Mouse (Mus musculus) kidney, adult 11 months (tissue): Measurements from ENCODE around the gene Xlr5a.
"Not testable (repeated sequence)": the region's sequence is repeated elsewhere in the genome, so short reads cannot be mapped to it uniquely, and the experiment has no call there.

Experiments
- DNase-seq: peaks from one replicate; pipeline ENCODE4 v3.0.0; 2022

Xlr5a gene

DNA sequence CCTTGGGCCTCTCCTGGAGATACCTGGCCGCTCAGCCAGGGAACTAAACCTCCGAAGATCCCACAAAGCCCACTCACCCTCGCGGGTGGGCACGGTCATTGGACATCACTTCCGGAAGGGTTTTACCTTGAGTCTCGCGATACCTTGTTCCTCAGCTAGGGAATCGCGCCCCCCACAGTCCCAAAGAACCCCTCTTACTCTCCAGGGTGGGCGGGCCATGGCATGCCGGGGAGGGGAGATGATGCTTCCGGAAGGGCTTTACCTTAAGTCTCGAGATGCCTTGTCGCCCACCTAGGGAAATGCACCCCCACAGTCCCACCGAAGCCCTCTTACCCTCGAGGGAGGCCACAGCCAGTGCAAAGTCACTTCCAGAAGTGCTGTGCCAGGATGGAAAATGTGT is at the start of gene Xlr5a, which contains the start of gene Xlr5c:
TSS of gene Xlr5a (minus strand) at position 101 of the 400 bp plus-strand sequence.
TSS of gene Xlr5c (minus strand) at position 101 of the 400 bp plus-strand sequence.
- not testable (repeated sequence) for DNase-seq

GRCm38 (mm10) chrX:73342483-73342895 is 49.7 kb upstream of the Xlr5a start, which contains the start of gene Zfp275:
Zfp275 (plus strand) TSS chrX:73342621.
- DNase-seq, result peak; percentile 67

DNA sequence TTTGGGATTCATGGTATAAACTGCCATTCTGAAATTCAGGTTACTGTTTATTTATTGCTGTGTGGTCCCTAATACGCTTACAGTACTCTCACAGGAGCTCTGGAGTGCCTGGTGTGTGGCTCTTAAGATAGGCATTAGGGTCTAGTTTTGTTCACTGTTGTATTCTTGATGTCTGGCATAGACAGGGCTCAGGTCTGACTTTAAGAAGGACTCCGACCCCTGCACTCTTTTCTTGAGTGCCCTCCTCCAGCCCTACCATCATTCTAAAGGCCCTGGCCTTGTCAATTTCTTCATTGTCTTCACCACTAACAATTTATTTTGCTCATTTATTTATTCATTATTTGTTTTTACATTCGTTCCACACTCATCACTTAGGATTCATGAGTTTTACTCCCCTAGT is 49.3 kb upstream of the Xlr5a start:
- DNase-seq, result no peak

DNA sequence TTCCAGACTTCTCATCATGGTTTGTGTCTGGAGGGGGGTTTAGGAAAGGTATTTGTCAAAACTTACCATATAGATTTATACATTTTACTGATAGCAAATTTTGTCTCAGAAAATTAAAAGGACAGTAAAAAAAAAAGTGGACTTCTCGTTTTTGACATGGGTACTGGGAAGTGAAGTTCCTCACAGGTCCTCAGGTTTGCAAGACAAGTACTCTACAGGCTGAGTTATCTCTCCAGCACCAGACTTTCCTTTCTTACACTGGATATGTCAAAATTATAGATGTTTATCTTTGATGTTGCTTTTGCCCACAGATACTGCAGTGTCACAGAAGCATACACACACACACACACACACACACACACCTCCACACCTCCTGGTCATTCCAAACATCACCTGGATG is 48.7 kb upstream of the Xlr5a start:
- DNase-seq, result no peak

- no peak for DNase-seq
Observed at GRCm38 (mm10) chrX:73336740-73337139, 44.0 kb upstream of the Xlr5a start, which contains the start of gene Gm45015. Gm45015 (minus strand) TSS chrX:73336840.

DNA sequence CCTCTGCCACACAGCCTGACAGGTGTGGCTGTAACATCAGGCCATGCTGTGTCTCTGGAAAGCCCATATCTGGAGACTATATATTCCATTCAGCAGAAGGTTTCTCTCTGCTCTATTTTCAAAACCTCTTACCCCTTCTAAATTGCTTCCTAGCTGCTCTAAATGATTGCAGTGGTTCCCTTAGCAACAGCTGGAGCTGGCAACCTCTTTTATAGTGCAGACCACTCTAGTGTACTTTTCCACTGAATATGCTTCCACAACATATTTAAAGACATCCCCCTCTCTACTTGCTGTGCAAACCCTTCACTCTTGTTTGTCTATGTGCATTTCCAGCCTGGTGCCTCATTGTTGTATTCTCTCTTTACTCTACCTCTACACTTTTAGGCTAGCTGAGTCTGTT is 40.8 kb upstream of the Xlr5a start:
- DNase-seq, result no peak

DNA sequence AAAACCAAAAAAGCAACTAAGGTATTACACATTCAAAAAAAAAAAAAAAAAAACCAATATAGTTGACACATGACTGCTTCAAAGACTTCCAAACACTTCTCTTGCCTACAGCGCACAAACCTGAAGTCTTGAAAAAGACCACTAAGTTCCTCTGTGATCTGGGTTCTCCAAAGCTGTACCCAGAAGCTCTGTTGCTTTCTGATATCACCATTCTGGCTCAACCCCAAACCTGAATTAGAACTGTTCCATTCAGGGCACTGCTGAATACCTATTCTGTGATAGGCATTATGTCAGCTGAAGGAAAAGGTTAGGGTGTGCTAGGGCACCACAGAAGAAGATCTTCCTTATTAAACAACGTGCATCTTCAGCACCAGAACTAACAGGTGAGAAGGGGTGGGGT is 34.4 kb upstream of the Xlr5a start:
- DNase-seq, result no peak

DNA sequence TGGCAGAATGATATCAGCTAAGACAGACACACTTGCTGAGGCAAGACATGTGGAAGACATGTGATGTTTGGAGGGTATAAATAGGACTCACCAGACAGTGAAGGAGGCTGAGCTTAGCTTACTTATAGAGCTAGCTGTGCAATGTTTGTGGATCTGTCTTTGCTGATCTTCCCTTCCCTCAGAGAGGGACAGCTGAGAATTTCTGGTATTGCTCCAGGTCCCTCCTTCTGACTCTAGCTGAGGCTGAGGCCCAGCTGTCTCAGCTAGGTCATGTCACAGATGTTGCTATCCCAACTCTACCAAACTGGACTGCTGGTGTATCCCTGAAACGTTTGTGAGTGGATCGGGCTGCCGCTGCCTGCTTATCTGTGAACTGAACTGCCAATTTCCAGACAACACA is 28.3 kb upstream of the Xlr5a start:
- no peak for DNase-seq

- no peak for DNase-seq
Observed at GRCm38 (mm10) chrX:73312522-73312921, 19.7 kb upstream of the Xlr5a start.

DNA sequence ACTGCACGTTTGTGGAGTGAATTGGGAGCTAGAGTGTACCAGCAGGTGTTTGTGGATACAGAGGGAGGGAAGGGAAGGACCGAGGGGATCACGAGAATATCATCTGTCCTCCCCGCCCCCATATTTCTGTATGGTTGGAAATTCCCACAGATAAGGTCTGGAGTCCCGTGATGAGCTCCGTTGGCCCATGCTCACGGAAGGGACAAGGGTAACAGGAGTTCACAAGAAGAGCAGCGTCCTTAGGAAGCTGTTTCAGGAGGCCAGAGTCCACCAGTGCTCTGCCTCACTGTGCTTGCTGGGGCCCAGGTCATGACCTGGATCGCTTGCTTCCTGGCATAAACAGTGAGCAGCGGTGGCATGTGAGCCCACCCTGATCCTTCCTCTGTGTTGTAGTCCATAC is 3.0 kb upstream of the Xlr5a start:
- peak; percentile 61 for DNase-seq

GRCm38 (mm10) chrX:73265270-73265669 is 27.5 kb downstream of the Xlr5a start, which contains the start of gene Xlr3c:
Xlr3c (minus strand) TSS chrX:73265390.
- DNase-seq, result not testable (repeated sequence)

- DNase-seq, result not testable (repeated sequence)
Observed at GRCm38 (mm10) chrX:73262428-73262827, 30.3 kb downstream of the Xlr5a start.

GRCm38 (mm10) chrX:73242821-73243325 is 49.9 kb downstream of the Xlr5a start, which contains the start of gene Xlr4c:
Xlr4c (minus strand) TSS chrX:73243130.
- DNase-seq, result not testable (repeated sequence)

DNA sequence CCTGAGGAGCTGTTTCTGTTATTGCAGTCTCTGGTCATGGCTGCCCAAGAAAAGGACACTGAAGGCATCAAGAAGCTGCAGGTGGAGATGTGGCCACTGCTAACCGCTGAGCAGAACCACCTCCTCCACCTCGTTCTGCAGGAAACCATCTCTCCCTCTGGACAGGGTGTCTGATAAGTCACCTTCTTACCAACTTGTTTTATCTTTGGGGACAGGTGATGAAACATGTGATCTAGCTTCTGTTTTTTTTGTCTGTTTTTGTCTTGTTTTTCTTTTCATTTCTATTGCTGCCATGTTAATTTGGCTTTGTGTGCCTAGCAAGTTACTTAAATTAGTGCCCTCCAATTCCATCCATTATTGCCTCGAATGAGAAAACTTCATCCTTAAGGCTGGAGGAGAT is 63.5 kb downstream of the Xlr5a start:
- DNase-seq, result no peak

GRCm38 (mm10) chrX:73228606-73229214 is 64.1 kb downstream of the Xlr5a start:
- peak; percentile 67 for DNase-seq

GRCm38 (mm10) chrX:73227914-73228605 is 64.7 kb downstream of the Xlr5a start, which contains the start of gene F8a:
F8a (plus strand) TSS chrX:73228291.
- peak; percentile 80 for DNase-seq

GRCm38 (mm10) chrX:73225365-73225764 is 67.4 kb downstream of the Xlr5a start:
- DNase-seq, result no peak

DNA sequence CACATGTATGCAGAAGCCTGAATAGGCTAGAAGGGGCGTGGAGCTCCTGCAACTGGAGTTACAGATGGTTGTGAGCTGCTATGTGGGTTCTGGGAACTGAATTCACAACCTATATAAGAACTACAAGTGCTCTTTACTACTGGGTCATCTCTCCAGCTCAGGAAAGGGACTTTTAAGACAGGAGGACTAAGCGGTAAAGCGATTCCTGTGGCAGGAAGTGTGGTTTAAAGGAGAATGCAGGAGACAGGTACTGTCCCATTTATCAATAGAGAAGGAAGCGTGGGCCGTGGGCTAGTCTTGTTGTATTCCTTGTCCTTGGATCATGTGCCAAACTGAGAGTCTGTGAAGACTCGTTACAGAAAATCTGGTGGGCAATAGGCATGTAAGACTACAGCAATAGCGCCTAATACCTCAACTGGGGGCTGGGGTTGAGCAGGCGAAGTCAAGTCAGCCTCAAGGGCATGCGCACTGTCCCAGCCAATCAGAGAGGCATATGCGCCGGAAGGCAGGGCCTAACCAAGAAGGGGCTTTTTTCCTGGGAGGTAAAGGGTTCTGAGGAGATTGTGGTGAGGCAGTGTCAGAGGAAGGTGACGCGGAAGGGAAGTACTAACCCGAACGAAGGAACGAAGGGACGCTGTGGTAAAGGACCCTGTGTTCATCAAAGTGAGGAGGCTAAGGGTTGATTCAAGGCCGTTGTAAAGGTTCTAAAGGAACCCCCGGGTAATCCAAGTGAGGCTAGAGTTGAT is 78.8 kb downstream of the Xlr5a start, which contains the start of gene Xlr4b:
TSS of gene Xlr4b (plus strand) at position 515 of the 746 bp plus-strand sequence.
- DNase-seq, result not testable (repeated sequence)

- DNase-seq, result peak; percentile 27
Observed at GRCm38 (mm10) chrX:73191934-73192333, 100.8 kb downstream of the Xlr5a start, which contains the start of gene Xlr3b. Xlr3b (plus strand) TSS chrX:73192207.

GRCm38 (mm10) chrX:73176889-73177288 is 115.9 kb downstream of the Xlr5a start, which contains the start of gene Spin2d:
Spin2d (minus strand) TSS chrX:73176989.
- DNase-seq, result not testable (repeated sequence)

DNA sequence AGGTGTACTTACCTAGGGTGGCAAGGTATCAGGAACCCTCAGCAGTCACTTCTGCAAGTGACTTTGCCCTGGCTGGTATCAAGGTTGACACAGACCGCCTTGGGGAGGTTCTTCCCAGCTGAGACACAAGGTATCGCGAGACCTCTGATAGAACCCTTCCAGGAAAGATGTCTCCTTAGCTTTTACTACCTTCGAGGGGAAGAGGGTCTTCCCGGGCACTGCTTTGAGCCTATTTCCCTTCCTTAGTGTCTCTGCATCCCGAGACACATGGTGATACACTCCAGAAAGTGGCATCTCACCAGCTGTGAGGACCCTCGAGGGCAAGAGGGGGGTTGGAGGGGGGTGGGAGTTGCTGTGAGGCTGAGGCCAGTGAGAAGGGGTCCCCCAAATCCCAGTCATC is 143.4 kb downstream of the Xlr5a start, which contains the start of gene DXBay18:
TSS of gene DXBay18 (minus strand) at position 101 of the 400 bp plus-strand sequence.
- not testable (repeated sequence) for DNase-seq

DNA sequence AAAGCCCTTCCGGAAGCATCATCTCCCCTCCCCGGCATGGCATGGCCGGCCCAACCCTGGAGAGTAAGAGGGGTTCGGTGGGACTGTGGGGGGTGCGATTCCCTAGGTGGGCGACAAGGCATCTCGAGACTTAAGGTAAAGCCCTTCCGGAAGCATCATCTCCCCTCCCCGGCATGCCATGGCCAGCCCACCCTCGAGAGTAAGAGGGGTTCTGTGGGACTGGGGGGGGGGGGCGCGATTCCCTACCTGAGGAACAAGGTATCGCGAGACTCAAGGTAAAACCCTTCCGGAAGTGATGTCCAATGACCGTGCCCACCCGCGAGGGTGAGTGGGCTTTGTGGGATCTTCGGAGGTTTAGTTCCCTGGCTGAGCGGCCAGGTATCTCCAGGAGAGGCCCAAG is 144.3 kb downstream of the Xlr5a start, which contains the start of gene Xlr5b:
TSS of gene Xlr5b (plus strand) at position 301 of the 400 bp plus-strand sequence.
- not testable (repeated sequence) for DNase-seq
